Comparison of ENCODE assay signal across 46 mouse cellular contexts in the genomic region with DNA sequence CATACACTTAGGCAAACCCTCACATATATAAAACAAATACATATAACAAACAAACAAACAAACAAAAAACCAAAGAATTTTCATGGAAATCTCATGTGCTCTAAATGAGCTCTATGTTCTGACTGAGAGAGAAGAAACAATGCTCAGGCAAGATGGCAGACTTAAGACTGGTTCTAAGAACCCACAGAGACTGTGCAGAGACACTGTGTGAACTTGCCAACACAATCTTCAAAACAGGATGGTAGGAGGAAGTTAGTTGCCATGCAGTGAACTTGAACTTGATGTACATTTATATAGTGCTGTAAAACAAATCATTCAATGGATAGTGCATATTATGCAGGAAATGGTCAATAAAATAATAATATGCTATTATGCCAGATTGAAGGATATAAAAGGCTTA. TPM values are rescaled to one million over a fixed set of nuclear protein-coding genes. Genes with fewer than 3 reads are reported as not detected.
"Had no signal": no experiment of that assay in that cellular context is flagged by ENCODE, and none has a peak within 500 bp of the region (broad histone marks: within the 10 kb centered on the region; RNA-seq: fewer than 3 reads in every experiment).

No protein-coding gene starts in this region.

- H3K4me1 ChIP-seq: heart, embryonic 12.5 days; heart, embryonic 13.5 days; heart, embryonic 15.5 days; hindbrain, embryonic 10.5 days; hindbrain, embryonic 12.5 days; hindbrain, embryonic 13.5 days; hindbrain, embryonic 15.5 days; intestine, embryonic 15.5 days; kidney, embryonic 15.5 days had no signal

- H3K9me3 ChIP-seq: heart, embryonic 12.5 days; heart, embryonic 13.5 days; heart, embryonic 15.5 days; hindbrain, embryonic 10.5 days; hindbrain, embryonic 12.5 days; hindbrain, embryonic 13.5 days; hindbrain, embryonic 15.5 days; intestine, embryonic 15.5 days; kidney, embryonic 15.5 days had no signal

- H3K36me3 ChIP-seq: heart, embryonic 12.5 days; heart, embryonic 13.5 days; heart, embryonic 15.5 days; hindbrain, embryonic 10.5 days; hindbrain, embryonic 12.5 days; hindbrain, embryonic 13.5 days; hindbrain, embryonic 15.5 days; intestine, embryonic 15.5 days; kidney, embryonic 15.5 days had no signal

- H3K9ac ChIP-seq: heart, embryonic 12.5 days; heart, embryonic 13.5 days; heart, embryonic 15.5 days; hindbrain, embryonic 12.5 days; hindbrain, embryonic 13.5 days; hindbrain, embryonic 14.5 days; hindbrain, embryonic 15.5 days; intestine, embryonic 15.5 days; kidney, embryonic 15.5 days had no signal

- H3K27me3 ChIP-seq: heart, embryonic 12.5 days; heart, embryonic 13.5 days; heart, embryonic 15.5 days; hindbrain, embryonic 12.5 days; hindbrain, embryonic 13.5 days; hindbrain, embryonic 15.5 days; intestine, embryonic 15.5 days; kidney, embryonic 15.5 days had no signal

- H3K4me3 ChIP-seq: heart, embryonic 12.5 days; heart, embryonic 13.5 days; heart, embryonic 15.5 days; hindbrain, embryonic 10.5 days; hindbrain, embryonic 12.5 days; hindbrain, embryonic 13.5 days; hindbrain, embryonic 15.5 days; intestine, embryonic 15.5 days; kidney, embryonic 15.5 days; layer of hippocampus, adult 2 months; left cerebral cortex, adult 2 months had no signal

- DNase-seq: heart, postnatal 10 days; heart, postnatal 14 days; heart, postnatal 36 days; heart, postnatal 4 days; kidney, adult 11 months; kidney, adult 18-20 months; kidney, adult 2 months; kidney, adult 8-10 months; kidney, adult 9 months; kidney, postnatal 10 days; kidney, postnatal 14 days; kidney, postnatal 25 days; kidney, postnatal 36 days; kidney, postnatal 4 days; layer of hippocampus, adult 9-11 months; layer of hippocampus, postnatal 36 days had no signal

- ATAC-seq: hindbrain, embryonic 16.5 days; hindbrain, postnatal 0 days; inflammation-experienced regulatory T-cells, adult 6 months; intestine, embryonic 15.5 days; intestine, embryonic 16.5 days; intestine, postnatal 0 days had no signal

- H3K27ac ChIP-seq: heart, embryonic 13.5 days; heart, embryonic 15.5 days; hindbrain, embryonic 10.5 days; hindbrain, embryonic 12.5 days; hindbrain, embryonic 13.5 days; hindbrain, embryonic 14.5 days; hindbrain, embryonic 15.5 days; hindbrain, postnatal 0 days; intestine, embryonic 15.5 days; kidney, embryonic 15.5 days; kidney, postnatal 0 days; layer of hippocampus, adult 2 months; left cerebral cortex, adult 2 months had no signal

RNA-seq across cellular contexts. Expression of a gene that starts 1.5 kb away (rescaled TPM):
- total RNA-seq: heart, postnatal 10 days; heart, postnatal 14 days; heart, postnatal 25 days; heart, postnatal 36 days; heart, postnatal 4 days; hindbrain, postnatal 0 days; layer of hippocampus, adult 18-20 months; layer of hippocampus, adult 2 months; layer of hippocampus, adult 8-10 months; layer of hippocampus, postnatal 10 days; layer of hippocampus, postnatal 14 days; layer of hippocampus, postnatal 25 days; layer of hippocampus, postnatal 36 days; left cerebral cortex, adult 18-20 months; left cerebral cortex, adult 2 months had no signal
- polyA plus RNA-seq: heart, embryonic 16.5 days; hindbrain, embryonic 10.5 days; hindbrain, embryonic 11.5 days; hindbrain, embryonic 13.5 days; hindbrain, embryonic 14.5 days; hindbrain, embryonic 15.5 days; hindbrain, embryonic 16.5 days; inflammation-experienced regulatory T-cells, adult 6 months; intestine, embryonic 14.5 days; kidney, embryonic 14.5 days; kidney, embryonic 16.5 days had no signal

RNA-seq across cellular contexts. Expression of a gene that starts 56.6 kb away (rescaled TPM):
- polyA plus RNA-seq: inflammation-experienced regulatory T-cells, adult 6 months had no signal
